Mouse (Mus musculus): ENCODE results near the gene Cebpg. TPM values are rescaled to one million over a fixed set of nuclear protein-coding genes. Genes with fewer than 3 reads are reported as not detected.

The Cebpg gene
- polyA plus RNA-seq, 1 experiment from 2014 or later = 38.7 TPM

DNA sequence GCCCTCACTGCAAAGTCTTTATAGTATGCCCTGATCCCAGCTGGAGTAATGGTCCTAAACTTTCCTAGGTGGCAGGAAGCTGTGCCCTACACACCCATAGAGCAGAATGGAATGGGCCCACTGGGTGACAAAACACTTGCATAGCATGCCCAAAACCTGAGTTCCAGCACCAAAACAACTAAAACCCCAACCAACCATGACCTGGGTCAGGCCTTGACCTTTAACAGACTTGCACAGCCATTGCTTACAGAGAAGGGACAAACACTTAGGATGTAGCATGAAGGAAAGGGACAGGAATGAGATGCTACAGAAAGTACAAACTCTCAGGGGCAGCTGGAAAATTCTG is 14.2 kb downstream of the Cebpg start:
- H3K4me1 ChIP-seq (replicated peaks; ENCODE audit: control insufficient read depth, insufficient read depth, low read length) = peaks cover 10% of the 10 kb centered on the region
- no peak overlapping the region for H3K4me3 ChIP-seq (ENCODE audit: low read length)
- H3K27ac ChIP-seq (ENCODE audit: low read length) = peak overlapping the region; percentile 31
- H3K27me3 ChIP-seq (ENCODE audit: control insufficient read depth, insufficient read depth, low read depth, low read length) = no peaks in the 10 kb centered on the region
- no peak; the same call in 1 of the 2 replicates for ATAC-seq (ENCODE audit: low read depth)
- peaks cover 21% of the 10 kb centered on the region for H3K36me3 ChIP-seq (ENCODE audit: control insufficient read depth, insufficient read depth, low read length)
- no peak overlapping the region for H3K9ac ChIP-seq (ENCODE audit: low read length)
- H3K4me2 ChIP-seq (ENCODE audit: low read depth, low read length) = no peak overlapping the region
- no peaks in the 10 kb centered on the region for H3K9me3 ChIP-seq (ENCODE audit: control insufficient read depth, low read length)

DNA sequence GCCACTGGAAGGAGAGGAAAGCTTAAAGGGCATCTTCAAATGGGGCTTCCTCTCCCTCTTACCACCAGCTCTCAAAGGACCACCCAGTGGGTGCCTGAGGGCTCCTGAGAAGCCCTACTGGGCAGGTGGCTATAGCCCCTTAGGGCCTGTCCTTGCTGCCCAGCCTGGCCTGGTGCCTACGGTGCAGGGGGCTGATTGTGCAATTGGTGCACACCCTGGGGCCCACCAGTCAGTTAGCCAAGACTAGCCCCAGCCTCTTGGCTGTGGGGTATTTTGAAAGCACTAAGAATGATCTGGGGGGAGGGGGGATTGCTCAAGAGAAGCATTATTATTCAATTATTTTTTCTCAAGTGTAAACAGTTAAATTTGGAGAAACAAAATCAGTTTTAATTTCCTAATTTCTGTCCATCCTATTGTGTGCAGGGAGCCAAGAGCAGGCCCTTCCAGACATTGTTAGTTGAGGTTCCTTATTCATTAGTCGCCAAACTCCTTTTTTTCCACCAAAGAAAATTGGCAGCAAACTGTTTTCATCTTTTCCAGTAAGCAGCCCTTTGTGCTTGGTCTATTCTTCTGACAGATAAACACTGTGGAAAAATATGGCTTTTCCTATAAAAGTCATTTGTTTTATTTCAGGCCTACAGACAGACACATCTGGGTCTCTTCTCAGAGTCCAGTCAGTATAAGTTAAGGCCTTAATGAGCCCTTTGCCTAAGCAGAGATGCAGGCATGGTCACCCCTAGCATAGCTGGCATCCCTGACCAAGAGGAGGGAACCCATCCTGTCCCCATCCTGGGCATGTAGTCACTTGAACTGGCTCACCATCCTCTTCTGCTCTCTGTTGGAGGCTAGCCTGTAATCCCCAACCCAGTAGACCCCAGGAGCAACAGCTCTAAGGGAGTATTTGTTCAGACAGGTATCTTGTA is 14.8 kb downstream of the Cebpg start:
- no peaks in the 10 kb centered on the region for H3K9me3 ChIP-seq (ENCODE audit: control insufficient read depth, low read length)
- no peak overlapping the region for H3K4me3 ChIP-seq (ENCODE audit: low read length)
- H3K4me1 ChIP-seq (replicated peaks; ENCODE audit: control insufficient read depth, insufficient read depth, low read length) = peaks cover 15% of the 10 kb centered on the region
- H3K36me3 ChIP-seq (ENCODE audit: control insufficient read depth, insufficient read depth, low read length) = peaks cover 21% of the 10 kb centered on the region
- no peak overlapping the region for H3K9ac ChIP-seq (ENCODE audit: low read length)
- peak; percentile 69 for ATAC-seq (ENCODE audit: low read depth)
- H3K27me3 ChIP-seq (ENCODE audit: control insufficient read depth, insufficient read depth, low read depth, low read length) = no peaks in the 10 kb centered on the region
- peak overlapping the region; percentile 51 for H3K27ac ChIP-seq (ENCODE audit: low read length)
- no peak overlapping the region for H3K4me2 ChIP-seq (ENCODE audit: low read depth, low read length)
- WGBS = 57% methylated on average over 2 of the region's 2 CpGs

DNA sequence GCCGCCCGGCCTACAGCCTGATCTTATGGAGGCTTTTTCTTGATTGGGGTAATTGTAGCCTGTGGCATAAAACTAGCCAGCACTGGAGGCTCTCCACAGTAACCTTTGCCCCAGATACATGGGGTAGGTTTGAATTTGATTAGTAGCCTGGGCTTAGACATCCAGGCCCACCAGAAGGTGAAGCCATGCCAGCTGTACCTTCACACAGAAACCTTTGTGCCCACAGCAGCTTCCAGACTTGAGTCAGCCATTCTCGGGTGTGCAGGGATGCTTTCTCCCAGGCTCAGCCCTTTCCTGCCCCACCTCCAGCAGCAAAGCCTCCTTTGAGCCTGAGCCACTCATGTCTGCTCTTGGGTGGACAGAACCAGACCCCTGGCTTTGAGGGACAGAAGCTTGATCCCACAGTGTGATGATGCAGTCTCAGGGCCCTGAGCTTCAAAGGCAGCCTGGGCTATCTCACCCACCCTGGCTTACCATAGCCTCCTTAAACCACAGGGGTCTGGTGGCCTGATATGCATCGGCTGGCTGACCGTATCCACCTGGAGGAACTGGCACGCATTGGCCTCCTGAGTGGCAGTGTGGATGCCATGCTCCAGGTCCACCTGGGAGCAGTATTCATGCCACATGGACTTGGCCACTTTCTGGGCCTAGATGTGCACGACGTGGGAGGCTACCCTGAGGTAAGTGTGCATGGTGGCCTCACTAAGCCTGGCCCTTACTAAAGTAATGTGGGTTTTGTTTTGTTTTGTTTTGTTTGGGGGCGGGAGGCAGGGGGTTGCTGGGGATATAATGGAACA is 16.0 kb downstream of the Cebpg start:
- H3K4me1 ChIP-seq (replicated peaks; ENCODE audit: control insufficient read depth, insufficient read depth, low read length) = peaks cover 26% of the 10 kb centered on the region
- H3K36me3 ChIP-seq (ENCODE audit: control insufficient read depth, insufficient read depth, low read length) = peaks cover 13% of the 10 kb centered on the region
- H3K9ac ChIP-seq (ENCODE audit: low read length) = no peak overlapping the region
- 89% methylated on average over 9 of the region's 9 CpGs for WGBS
- H3K27ac ChIP-seq (ENCODE audit: low read length) = no peak overlapping the region
- no peak overlapping the region for H3K4me2 ChIP-seq (ENCODE audit: low read depth, low read length)
- H3K4me3 ChIP-seq (ENCODE audit: low read length) = no peak overlapping the region
- no peak for ATAC-seq (ENCODE audit: low read depth)
- H3K27me3 ChIP-seq (ENCODE audit: control insufficient read depth, insufficient read depth, low read depth, low read length) = no peaks in the 10 kb centered on the region
- no peaks in the 10 kb centered on the region for H3K9me3 ChIP-seq (ENCODE audit: control insufficient read depth, low read length)

DNA sequence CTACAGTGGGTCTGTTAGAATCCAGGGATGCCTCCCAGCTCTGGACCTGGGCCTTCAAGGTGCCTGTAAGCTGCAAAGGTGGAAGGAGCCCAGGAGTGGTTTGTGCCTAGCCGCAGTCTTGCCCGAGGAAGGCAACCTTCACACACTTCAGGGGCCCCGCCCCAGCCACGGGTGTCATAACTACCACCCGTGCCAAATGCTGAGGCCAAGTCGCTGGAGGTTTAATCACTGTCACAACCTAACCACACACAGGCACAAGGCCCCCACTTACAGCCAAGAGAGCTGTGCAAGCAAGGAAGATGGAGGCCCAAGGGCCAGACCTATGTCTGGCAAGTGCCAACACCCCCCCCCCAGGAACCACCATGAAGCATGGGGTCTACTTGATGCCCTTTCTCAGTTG is 19.0 kb downstream of the Cebpg start:
- Histone ChIP-seq H3K4me3 (ENCODE audit: low read length) (no peak overlapping the region), H3K4me1 (replicated peaks; ENCODE audit: control insufficient read depth, insufficient read depth, low read length) (peaks cover 36% of the 10 kb centered on the region), H3K27ac (ENCODE audit: low read length) (no peak overlapping the region), H3K27me3 (ENCODE audit: control insufficient read depth, insufficient read depth, low read depth, low read length) (no peaks in the 10 kb centered on the region), H3K9ac (ENCODE audit: low read length) (no peak overlapping the region), H3K9me3 (ENCODE audit: control insufficient read depth, low read length) (no peaks in the 10 kb centered on the region), H3K36me3 (ENCODE audit: control insufficient read depth, insufficient read depth, low read length) (peaks cover 3% of the 10 kb centered on the region), H3K4me2 (ENCODE audit: low read depth, low read length) (no peak overlapping the region)
- no peak for ATAC-seq (ENCODE audit: low read depth)
- 76% methylated on average over 6 of the region's 6 CpGs for WGBS

DNA sequence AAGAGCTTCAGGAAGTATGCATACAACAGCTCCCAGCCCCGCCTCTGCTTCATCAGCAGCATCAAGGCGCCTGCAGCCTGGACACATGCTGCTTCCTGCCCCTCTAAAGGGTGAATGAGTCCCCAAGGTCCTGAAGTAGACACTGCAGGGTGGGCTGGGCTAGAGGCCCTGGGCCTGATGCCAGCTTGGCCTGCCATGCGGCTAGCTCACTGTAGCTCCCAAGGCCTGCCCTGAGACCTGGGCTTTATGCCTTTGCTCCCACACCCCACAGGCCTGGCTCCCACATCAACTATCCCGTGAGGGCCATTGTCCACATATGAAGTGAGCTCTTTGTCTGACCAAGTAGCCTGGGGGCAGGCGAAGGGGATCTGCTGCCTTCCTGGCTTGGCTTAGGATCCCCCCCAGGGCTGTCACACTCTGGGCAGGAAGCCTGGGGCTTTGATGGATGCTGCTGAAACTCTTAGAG is 20.1 kb downstream of the Cebpg start:
- Histone ChIP-seq H3K27me3 (ENCODE audit: control insufficient read depth, insufficient read depth, low read depth, low read length) (no peaks in the 10 kb centered on the region), H3K4me3 (ENCODE audit: low read length) (no peak overlapping the region), H3K9ac (ENCODE audit: low read length) (peak overlapping the region; percentile 14; the same call in 1 of the 2 replicates), H3K4me1 (replicated peaks; ENCODE audit: control insufficient read depth, insufficient read depth, low read length) (peaks cover 35% of the 10 kb centered on the region), H3K4me2 (ENCODE audit: low read depth, low read length) (no peak overlapping the region), H3K9me3 (ENCODE audit: control insufficient read depth, low read length) (no peaks in the 10 kb centered on the region), H3K27ac (ENCODE audit: low read length) (peak overlapping the region; percentile 91), H3K36me3 (ENCODE audit: control insufficient read depth, insufficient read depth, low read length) (peaks cover 5% of the 10 kb centered on the region)
- ATAC-seq (ENCODE audit: low read depth) = peak; percentile 83
- WGBS = 23% methylated on average over 5 of the region's 5 CpGs

DNA sequence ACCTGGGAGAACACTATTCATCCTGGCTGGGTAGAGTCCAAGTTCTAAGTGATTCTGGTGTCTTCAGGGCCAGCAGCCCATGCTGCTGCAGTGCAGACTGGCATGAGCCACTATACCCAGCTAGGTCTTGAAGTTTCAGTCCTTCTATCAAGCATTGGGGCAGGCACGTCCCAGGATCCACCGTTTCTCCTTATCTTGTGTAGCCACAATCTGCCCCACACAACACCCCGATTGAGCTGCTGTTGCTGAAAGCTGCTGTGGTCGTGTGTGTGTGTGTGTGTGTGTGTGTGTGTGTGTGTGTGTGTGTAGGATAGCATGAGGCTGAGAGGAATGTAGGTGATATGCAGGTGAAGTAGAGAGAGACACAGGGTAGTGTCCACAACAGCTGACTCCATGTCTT is 20.8 kb downstream of the Cebpg start:
- Histone ChIP-seq H3K4me2 (ENCODE audit: low read depth, low read length) (no peak overlapping the region), H3K27me3 (ENCODE audit: control insufficient read depth, insufficient read depth, low read depth, low read length) (no peaks in the 10 kb centered on the region), H3K27ac (ENCODE audit: low read length) (peak overlapping the region; percentile 91), H3K4me1 (replicated peaks; ENCODE audit: control insufficient read depth, insufficient read depth, low read length) (peaks cover 33% of the 10 kb centered on the region), H3K9ac (ENCODE audit: low read length) (no peak overlapping the region), H3K9me3 (ENCODE audit: control insufficient read depth, low read length) (no peaks in the 10 kb centered on the region), H3K4me3 (ENCODE audit: low read length) (no peak overlapping the region), H3K36me3 (ENCODE audit: control insufficient read depth, insufficient read depth, low read length) (peaks cover 3% of the 10 kb centered on the region)
- no peak for ATAC-seq (ENCODE audit: low read depth)
- WGBS = 66% methylated on average over 4 of the region's 4 CpGs

DNA sequence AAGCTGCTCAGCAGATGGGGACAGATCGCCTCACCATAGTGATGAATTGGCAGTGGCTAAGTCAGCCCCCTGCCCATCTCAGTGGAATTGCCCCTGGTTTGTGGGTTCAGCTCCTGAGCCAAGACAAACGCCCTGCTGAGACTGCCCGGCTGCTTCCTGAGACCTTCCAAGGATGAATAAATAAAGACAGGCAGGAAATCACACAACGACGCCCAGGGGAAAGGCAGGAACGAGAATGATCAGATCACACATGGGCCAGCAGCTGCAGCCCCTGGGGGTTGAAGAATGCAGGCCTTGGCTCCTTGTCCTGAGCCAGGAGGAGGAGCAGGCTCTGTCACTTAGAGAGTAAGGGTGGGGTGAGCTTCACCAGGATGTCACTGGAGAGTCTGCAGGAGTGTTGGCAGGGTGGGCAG is 21.2 kb downstream of the Cebpg start:
- Histone ChIP-seq H3K27me3 (ENCODE audit: control insufficient read depth, insufficient read depth, low read depth, low read length) (no peaks in the 10 kb centered on the region), H3K4me3 (ENCODE audit: low read length) (no peak overlapping the region), H3K9me3 (ENCODE audit: control insufficient read depth, low read length) (no peaks in the 10 kb centered on the region), H3K9ac (ENCODE audit: low read length) (no peak overlapping the region; the same call in 1 of the 2 replicates), H3K4me1 (replicated peaks; ENCODE audit: control insufficient read depth, insufficient read depth, low read length) (peaks cover 33% of the 10 kb centered on the region), H3K27ac (ENCODE audit: low read length) (peak overlapping the region; percentile 91), H3K36me3 (ENCODE audit: control insufficient read depth, insufficient read depth, low read length) (peaks cover 3% of the 10 kb centered on the region), H3K4me2 (ENCODE audit: low read depth, low read length) (no peak overlapping the region)
- 14% methylated on average over 6 of the region's 6 CpGs for WGBS
- ATAC-seq (ENCODE audit: low read depth) = peak; percentile 46

DNA sequence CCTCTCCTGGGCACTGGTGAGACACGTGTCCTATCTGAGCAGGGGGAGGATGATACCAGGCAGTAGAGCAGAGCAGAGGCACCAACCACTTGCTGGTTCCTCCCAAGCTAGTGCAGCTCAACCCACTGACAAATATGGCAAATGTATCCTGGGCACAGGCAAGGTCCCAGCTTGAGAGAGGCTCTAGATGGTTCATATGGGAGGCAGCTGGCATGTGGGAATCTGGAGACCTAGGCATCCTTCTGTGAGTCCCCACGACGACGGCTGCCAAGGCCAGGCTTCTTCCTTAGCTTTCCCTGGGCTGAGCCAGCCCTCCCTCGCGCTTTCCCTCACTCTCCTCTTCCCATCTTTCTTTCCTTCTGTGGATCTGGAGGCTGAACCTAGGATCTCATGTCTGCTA is 25.8 kb downstream of the Cebpg start:
- H3K4me3 ChIP-seq (ENCODE audit: low read length) = no peak overlapping the region
- peaks cover 3% of the 10 kb centered on the region for H3K36me3 ChIP-seq (ENCODE audit: control insufficient read depth, insufficient read depth, low read length)
- no peak overlapping the region for H3K4me2 ChIP-seq (ENCODE audit: low read depth, low read length)
- no peak overlapping the region for H3K27ac ChIP-seq (ENCODE audit: low read length)
- no peak overlapping the region for H3K9ac ChIP-seq (ENCODE audit: low read length)
- H3K27me3 ChIP-seq (ENCODE audit: control insufficient read depth, insufficient read depth, low read depth, low read length) = no peaks in the 10 kb centered on the region
- H3K4me1 ChIP-seq (replicated peaks; ENCODE audit: control insufficient read depth, insufficient read depth, low read length) = peaks cover 15% of the 10 kb centered on the region
- 76% methylated on average over 6 of the region's 6 CpGs for WGBS
- H3K9me3 ChIP-seq (ENCODE audit: control insufficient read depth, low read length) = no peaks in the 10 kb centered on the region
- no peak for ATAC-seq (ENCODE audit: low read depth)

DNA sequence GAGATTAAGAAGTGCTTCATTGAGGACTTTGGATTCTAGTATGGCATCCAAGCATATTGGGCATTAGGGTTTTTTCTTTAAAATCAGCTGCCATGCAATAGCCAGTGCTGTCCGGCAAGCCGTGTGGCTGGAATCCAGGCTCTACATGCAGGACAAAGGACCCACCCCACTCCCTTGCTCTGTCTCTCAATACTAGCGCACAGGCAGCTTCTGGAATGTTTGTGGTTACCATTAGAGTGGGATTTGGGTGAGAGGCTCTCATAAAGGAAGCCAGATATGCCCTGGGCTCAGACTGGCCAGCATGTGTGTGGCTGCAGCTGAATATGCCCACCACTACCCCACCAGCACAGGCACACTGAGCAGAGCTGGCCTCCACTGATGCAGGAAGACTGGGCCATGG is 26.7 kb downstream of the Cebpg start:
- Histone ChIP-seq H3K27ac (ENCODE audit: low read length) (no peak overlapping the region), H3K4me2 (ENCODE audit: low read depth, low read length) (no peak overlapping the region), H3K9me3 (ENCODE audit: control insufficient read depth, low read length) (no peaks in the 10 kb centered on the region), H3K36me3 (ENCODE audit: control insufficient read depth, insufficient read depth, low read length) (peaks cover 3% of the 10 kb centered on the region), H3K4me1 (replicated peaks; ENCODE audit: control insufficient read depth, insufficient read depth, low read length) (peaks cover 6% of the 10 kb centered on the region), H3K27me3 (ENCODE audit: control insufficient read depth, insufficient read depth, low read depth, low read length) (no peaks in the 10 kb centered on the region), H3K4me3 (ENCODE audit: low read length) (no peak overlapping the region), H3K9ac (ENCODE audit: low read length) (no peak overlapping the region)
- ATAC-seq (ENCODE audit: low read depth) = no peak
- 63% methylated on average over 3 of the region's 3 CpGs for WGBS
